Mouse (Mus musculus) embryonic stem cell, embryonic (primary cell): ENCODE measurements around the gene Tmem200a.

Source experiments
- CTCF ChIA-PET, 4 experiments: fragments of 300-600 bp in 2 of 4; fragments of 350-600 bp in 2 of 4; sonication (Branson Sonifier 250); formaldehyde crosslinking; loops; one replicate each; lab custom pipeline; 2022; ENCODE audit warnings: inconsistent platforms in 2 of 4; lab: Charles Lee
- POLR2A ChIA-PET, 4 experiments: fragments of 300-600 bp in 2 of 4; fragments of 350-600 bp in 2 of 4; sonication (Branson Sonifier 250); formaldehyde crosslinking; loops; one replicate each; lab custom pipeline; 2022; ENCODE audit warnings: antibody characterized with exemption in 4 of 4, inconsistent platforms in 1 of 4; lab: Charles Lee

The Tmem200a gene

DNA sequence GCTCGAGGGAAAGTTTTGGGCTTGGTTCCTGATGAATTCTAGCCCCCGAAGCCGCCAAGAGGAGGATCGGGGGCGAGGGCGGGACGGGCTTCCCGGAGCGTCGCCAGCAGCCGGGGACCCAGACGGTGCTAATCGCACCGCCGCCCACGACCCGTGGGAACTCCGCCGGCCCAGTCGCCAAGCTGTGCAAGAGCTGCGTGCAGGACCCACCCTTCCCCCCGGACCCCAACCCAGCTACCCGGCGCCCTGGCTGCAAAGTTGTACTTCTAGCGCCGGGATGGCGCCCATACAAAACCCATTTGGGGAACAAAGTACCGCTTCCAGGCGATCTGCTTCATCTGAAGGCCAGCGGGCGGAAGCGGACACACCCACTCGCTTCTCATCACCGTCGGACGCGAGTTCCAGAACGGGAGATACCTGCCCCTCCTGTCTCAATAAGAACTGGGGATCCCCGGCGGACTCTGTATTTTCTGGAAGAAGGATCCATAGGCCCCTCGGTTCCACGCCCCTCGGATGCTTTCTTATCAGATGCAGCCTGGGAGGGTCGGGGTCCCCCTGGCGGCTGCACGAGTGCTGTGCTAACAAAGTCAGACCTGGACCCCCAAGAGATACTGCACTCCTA, at the start of gene Tmem200a:
TSS of gene Tmem200a (minus strand) at position 532 of the 622 bp plus-strand sequence.
- ChIA-PET CTCF (interaction anchor here (0.5 to 1.2 kb wide), 8 partner anchors 13 to 1018 kb away, joined by 3 to 6 read pairs (median 3); no protein-coding TSS in a partner anchor), POLR2A (no interaction called here)

DNA sequence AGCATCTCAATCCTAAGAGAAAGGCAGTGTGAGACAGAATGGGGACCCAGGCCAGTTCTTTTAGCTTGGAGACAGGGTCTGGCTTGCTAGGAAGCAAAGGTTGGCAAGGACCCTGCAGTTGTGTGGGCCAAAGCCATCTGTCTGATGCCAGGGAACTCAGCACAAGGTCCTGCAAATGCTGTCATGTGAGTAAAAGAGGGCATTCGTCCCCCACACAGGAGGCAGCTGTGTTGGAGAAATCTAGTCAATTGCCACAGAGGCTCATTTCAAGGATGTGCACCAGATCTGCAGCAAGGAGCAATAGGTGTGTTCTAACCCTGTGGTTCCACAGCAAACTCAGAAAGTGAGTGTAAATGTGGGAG, 41.0 kb upstream of the Tmem200a start:
- CTCF ChIA-PET: no interaction called here

DNA sequence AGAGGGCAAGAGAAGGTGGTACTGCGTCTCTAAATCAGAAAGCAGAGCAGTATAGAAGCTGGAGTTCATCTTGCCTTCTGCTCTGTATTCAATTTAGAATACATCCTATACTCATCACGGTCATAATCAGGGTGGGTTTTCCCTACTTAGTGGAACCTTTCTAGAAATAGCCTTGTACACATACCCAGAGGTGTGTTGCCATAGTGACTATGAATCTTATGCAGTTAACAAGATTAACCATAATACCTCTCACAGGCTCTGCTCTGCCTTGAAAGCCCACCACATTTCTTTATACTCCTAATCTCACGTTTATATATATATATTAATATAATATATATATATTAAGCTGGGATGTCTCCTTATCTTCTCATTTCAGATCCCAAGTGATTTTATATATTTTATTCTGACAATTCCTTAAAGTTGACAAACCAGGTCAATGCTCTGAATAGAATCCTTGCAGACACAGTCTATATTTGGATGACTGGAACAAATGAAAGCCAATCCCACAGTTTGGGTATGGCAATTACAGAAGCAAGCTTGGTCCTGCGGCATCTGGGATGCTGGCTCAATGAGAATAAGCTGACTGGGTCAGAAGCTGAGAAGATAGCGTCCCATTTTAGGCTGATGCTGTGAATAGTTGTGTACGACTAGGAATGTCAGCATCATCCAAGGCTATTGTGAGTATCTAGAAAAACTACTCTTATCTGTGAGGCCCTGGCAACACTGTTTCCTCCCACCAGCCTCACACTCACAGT, 40.4 kb upstream of the Tmem200a start:
- POLR2A ChIA-PET: no interaction called here
- CTCF ChIA-PET: no interaction called here

More for the DNA sequence above, 41.0 kb upstream of the Tmem200a start:
- POLR2A ChIA-PET: no interaction called here

DNA sequence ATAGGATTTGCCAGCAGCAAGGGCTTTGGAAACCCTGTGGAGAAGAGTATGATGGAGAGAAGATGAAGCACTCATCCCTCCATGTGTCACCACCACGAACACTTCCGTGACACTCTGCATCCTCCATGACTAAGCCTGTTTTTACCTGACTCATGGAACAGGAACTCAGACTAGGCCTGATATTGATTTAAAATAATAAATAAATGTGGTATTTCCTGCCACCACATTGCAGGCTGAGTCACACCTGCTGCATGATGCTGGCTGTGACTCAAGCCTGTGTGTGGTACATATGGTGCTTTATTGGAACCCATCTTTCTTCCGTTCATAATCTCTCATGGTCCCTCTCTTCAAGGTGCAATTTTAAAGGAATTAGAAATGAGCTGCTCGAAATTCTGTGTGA, 35.6 kb upstream of the Tmem200a start:
- ChIA-PET POLR2A (no interaction called here), CTCF (no interaction called here)

DNA sequence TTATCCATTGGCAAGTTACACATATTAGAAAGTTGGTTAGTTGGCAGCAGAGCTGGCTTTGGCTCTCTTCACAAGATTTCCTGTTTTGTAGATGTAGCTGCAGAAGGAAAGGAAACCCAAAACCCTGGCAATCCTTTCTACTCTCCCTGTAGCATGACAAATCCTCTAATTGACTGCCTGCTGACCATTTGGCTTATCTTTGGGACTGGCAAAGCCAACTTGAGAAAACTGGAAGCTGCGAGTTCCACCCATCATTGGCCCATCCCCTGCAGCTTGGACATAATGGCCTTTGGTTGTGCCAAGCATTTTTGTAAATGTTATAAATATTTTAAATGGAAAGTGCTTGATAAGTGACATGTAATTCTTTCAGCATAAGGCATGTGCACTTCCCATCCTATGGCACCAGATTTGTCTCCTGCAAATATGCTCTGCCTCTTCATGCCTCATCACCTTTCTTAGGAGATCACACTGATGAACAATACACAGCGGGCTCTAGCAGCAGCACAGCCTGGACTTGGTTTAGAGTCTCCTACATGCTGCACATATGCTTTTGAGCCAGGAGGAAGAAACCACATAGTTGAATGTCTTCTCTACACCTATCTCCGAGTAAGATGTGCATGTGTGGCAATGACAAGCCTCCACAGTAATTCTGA, 24.6 kb upstream of the Tmem200a start:
- ChIA-PET POLR2A (no interaction called here), CTCF (no interaction called here)

DNA sequence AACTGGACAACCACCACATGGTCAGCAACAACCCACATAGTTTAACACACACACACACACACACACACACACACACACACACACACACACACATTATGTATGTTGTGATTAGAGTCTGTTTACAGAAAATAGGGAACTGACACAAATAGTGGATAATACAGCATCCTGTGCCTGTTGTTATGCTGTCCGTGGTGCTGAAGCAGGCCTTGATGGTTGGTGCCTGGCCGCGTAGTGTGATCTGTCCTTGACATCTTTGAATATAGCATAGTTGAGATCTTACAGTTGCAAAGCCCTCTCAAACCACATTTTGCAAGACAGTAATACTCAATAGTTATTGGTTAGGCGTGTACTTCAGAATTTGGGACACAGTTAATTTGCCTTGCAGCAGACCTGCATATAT, 3.2 kb upstream of the Tmem200a start:
- POLR2A ChIA-PET: interaction anchor here in 1 of 4 experiments (0.6 kb wide), 1 partner anchor 169 kb away, joined by 3 read pairs; no protein-coding TSS in a partner anchor
- CTCF ChIA-PET: interaction anchor here in 1 of 4 experiments (0.7 kb wide), 1 partner anchor 843 kb away, joined by 4 read pairs; no protein-coding TSS in a partner anchor

DNA sequence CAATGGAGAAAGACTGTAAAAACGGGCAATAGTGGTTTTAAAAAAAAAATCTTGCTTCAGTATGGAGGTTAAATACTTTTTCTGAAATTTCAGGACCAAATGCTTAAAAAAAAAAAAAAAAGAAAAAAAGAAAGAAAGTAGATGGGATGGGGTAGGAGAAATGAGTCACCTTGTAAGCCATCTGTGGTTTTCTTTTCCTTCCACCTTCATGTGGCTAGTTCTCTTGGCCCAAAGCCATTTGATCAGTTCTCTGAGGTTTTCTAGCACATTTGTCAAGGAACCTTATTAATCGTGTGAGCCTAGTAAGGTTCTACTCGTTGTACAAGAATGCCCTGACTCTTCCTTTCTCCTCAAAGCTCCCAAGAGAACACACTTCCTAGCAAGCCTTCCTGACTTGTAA, 826 bp upstream of the Tmem200a start:
- CTCF ChIA-PET: interaction anchor here in 1 of 4 experiments (0.7 kb wide), 1 partner anchor 243 kb away, joined by 5 read pairs; no protein-coding TSS in a partner anchor
- POLR2A ChIA-PET: no interaction called here

DNA sequence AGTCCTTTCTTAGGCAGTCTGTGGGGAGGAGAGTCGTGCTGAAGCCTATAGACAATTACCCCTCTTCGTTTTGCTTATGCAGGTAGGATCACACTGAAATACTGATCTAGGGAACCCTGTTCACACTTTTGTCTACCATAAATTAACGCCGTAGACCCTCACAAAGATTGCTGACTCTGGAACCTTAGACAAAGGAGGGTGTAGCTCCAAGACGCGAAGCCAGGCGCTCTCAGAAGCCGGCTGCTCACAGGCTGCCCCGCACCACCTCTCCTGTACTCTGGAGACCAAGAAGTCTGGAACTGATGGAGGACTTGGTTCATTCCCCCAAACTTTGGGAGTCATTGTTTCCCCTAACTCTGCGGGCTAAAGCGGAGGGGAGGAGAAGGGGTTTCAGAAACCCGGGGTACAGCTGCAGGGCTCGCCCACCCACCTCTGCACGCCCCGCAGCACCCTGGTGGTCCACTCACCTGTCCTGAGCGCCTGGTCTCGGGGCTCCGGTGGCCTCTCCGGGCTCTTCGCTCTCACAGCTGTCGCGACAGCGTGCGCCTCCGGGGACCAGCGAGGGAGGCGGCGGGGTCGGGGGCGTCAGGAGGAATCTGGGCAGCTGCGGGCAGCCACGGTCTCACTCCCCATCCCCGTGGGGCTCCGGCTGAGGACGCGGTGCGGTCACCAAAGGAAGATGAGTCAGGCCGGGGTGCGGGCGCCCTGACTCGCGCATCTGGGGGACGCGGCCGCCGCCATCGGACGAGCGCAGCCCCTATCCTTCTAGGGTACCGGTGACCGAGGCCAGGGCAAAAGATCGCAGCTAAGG, 976 bp downstream of the Tmem200a start, which contains the start of gene Gm9767:
TSS of gene Gm9767 (plus strand) at position 585 of the 811 bp plus-strand sequence.
- POLR2A ChIA-PET: interaction anchor here in 1 of 4 experiments (0.5 kb wide), 1 partner anchor 391 kb away, joined by 3 read pairs; no protein-coding TSS in a partner anchor
- CTCF ChIA-PET: interaction anchor here in 2 of 4 experiments (0.6 to 1.2 kb wide), 3 partner anchors 62 to 391 kb away, joined by 3 read pairs; no protein-coding TSS in a partner anchor

DNA sequence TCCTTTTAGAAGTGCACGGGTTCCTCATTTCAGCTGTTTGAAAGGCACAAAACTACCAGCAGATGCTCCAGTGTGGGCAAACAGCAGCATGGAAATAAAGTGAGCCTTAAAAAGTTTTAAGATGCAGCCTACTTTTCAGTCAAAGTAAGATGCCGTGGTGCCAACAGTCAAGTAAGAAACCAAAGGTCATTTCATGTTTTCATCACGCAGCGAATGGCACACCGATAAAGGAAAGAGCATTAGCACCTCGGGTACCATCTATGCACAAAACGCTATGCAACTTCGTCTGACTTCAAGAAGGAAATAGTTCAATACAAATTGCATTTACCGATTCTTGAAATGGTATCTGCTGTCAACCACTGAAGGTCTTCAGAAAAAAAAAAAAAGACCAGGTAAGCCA, 1.9 kb downstream of the Tmem200a start:
- CTCF ChIA-PET: no interaction called here
- POLR2A ChIA-PET: no interaction called here

DNA sequence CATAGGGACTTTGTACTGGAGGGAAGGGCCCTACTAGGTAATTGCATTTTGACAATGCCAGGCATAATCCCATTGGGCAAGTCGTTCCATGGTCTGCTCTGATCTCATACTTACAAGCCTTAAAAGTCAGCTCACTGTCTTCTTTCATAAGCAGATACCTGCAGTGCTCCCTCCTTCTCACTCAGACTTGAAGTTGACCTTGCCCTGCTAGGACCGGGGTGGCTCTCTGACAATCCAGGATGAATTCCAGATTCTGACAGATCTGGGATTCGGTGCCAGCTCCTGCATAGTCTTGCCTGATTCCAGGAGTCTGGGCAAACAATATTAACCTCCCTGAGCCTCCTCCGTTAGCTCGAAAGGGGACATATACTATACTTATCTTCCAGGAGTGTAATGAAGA, 6.9 kb downstream of the Tmem200a start:
- ChIA-PET POLR2A (no interaction called here), CTCF (no interaction called here)

DNA sequence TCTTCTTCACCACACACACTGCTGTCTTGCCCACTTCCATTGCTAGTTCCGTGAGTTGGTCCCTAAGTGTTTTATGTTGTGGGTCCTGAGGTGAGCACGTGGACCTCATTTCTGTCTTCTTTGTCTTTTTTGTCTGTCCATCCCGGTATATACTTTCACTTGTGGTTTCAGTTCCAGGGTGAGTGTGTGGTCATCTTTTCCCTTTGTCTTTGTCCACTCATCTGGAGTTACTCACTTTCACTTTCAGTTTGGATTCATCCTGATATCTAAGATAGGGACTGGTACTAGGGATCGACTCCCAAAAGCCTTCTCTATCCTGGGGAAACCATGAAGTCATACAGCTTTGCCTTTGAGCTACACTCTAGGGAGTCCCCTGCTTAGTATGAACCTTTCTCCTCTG, 15.8 kb downstream of the Tmem200a start:
- ChIA-PET POLR2A (no interaction called here), CTCF (no interaction called here)

DNA sequence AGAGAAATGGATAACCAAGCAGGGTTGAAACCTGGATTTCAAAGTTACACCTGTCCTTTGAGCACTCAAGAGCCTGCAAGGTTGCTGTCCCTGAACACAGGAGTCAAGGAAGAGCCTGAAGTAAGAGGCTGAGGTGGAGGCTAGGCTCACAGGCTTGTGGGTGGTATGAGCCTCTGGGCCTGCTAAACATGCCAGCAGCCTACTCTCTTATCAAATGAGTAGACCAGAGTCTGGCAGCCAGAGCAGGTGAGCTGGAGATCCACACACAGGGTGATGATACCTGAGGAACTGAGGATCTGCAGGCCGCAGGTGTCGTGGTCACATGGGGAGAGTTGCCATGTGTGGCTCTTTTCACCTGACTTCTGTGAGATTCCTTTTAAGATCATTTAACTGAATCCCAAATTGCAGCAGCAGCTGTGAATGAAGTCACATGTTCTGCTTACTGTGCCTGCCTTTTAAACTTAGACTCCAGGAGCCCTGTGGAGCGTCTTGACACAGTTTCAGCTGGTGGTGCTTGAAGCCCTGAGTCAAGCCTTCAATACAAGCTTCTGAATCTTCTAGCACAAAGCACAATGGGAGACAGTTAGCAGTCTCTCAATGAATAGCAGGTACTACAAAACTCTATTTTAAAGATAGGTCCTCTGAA, 19.1 kb downstream of the Tmem200a start:
- ChIA-PET POLR2A (interaction anchor here in 1 of 4 experiments (0.6 kb wide), 1 partner anchor 177 kb away, joined by 4 read pairs; no protein-coding TSS in a partner anchor), CTCF (no interaction called here)

DNA sequence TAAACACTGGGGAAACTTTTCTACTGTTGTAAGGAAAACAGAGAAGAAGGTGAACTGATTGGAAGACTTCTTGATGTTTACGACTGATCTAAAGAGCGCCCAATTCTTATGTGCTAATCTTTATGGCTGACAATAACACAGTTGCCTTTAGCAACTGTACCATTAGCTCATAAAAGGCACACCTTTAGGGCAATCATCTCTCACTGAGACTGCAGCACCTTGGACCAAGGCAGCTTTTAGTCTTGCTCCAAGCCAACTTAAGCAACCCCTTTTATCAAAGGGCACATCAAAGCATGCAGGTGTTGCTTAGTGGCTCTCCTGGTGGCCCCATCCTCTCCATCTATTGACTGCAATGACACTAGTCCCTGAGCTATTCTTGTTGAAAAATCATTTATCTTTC, 27.7 kb downstream of the Tmem200a start:
- CTCF ChIA-PET: no interaction called here
- POLR2A ChIA-PET: no interaction called here

DNA sequence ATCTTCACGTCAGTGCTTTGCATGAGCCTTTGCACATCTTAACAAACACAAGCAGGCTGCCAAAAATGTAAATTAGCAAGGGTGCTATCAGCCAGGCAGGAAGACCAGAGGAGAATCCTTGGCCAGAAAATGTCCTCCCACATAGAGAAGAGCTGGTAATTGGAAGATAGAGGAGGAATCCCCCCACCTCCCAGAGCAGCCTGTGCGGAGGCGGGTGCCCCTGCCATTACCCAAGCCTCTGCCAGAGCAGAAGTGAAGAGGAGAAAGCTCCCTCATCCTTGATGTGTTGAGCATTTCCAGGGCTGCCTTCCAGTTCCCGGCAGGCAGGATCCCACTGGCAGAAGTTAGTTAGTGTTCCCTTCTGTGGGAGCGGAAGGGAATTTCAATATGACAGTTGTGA, 43.9 kb downstream of the Tmem200a start:
- POLR2A ChIA-PET: no interaction called here
- CTCF ChIA-PET: no interaction called here

DNA sequence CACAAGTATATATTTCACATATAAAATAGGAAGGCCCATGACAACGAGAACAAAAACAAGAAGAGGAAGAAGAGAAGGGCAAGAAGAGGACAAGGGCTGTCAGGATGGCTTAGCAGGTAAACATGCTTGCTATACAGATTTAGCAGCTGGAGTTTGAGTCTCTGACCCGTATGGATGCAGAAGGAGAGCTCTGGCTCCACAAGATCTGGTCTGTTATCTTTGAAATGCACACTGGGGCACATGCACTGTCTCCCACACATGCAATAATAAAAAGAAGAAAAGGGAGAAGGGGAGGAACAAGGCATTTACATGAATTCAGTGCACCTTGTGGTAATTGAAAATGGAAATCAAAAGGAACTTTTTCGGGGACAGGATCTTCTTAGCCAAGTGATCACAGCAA, 60.1 kb downstream of the Tmem200a start:
- POLR2A ChIA-PET: no interaction called here
- CTCF ChIA-PET: interaction anchor here in 1 of 4 experiments (0.7 kb wide), 1 partner anchor 745 kb away, joined by 3 read pairs; no protein-coding TSS in a partner anchor

DNA sequence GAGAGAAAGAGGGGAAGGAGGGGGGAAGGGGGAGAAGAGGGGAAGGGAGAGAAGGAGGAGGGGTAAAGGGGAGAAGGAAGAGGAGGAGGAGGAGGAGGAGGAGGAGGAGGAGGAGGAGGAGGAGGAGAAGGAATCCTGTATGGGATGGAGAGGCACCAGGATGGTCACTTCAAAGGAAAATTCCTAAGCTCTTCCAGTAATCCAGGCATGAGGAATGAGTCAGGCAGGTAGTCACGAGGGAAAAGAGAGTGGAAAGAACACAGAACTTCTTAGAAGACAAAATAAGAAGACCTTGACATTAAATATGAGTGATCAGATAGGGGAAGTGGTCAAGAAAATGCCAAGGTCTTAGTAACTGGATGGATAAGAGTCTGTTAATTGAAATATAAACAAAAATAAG, 64.6 kb downstream of the Tmem200a start:
- POLR2A ChIA-PET: interaction anchor here in 2 of 4 experiments (0.6 to 0.7 kb wide), 2 partner anchors 143 to 326 kb away, joined by 3 read pairs; no protein-coding TSS in a partner anchor
- CTCF ChIA-PET: interaction anchor here in 2 of 4 experiments (0.6 to 0.8 kb wide), 2 partner anchors 10 to 1170 kb away, joined by 3 read pairs; no protein-coding TSS in a partner anchor

DNA sequence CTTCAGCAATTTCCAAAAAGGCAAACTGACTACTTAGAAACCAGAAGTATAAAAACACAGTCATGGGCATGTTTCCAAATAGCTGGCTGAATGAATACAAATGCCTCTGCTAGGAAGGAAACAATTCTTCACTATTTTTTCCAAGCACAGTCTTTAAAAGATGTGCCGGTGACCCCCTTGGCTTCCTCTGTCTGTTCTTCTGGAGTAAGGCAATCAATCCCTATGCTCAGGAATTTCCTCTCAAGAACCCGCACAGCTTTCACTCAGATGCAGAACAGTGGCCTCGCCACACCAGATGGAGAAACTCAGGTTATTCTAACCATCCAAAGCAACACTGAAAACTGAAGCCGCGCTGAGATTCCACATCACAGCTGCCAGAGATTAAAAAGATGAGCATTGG, 69.9 kb downstream of the Tmem200a start:
- CTCF ChIA-PET: interaction anchor here in 1 of 4 experiments (0.7 kb wide), 1 partner anchor 829 kb away, joined by 3 read pairs; no protein-coding TSS in a partner anchor

DNA sequence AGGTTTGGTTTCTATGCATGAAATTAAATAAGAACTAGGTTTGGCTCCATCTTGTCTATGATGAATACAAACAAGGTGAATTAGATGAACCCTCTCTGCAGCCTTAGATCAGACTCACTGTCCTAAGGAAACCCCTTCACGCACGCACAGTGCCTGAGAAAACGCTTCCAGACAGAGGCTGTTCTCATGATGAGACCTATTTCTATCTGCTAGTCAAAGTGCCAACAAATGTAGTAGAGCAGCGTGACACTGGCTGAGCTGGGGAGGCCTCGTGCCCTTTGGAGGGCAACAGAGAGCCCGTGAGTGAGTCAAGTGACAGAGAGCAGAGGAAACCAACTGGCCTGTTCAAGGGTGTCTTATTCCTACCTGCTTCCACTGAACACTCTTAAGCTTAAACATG, 73.4 kb downstream of the Tmem200a start:
- POLR2A ChIA-PET: no interaction called here
- CTCF ChIA-PET: no interaction called here

More for the DNA sequence above, 69.9 kb downstream of the Tmem200a start:
- POLR2A ChIA-PET: no interaction called here
